Mouse (Mus musculus): Measurements from ENCODE around the gene Lrmda.
A peak's percentile ranks its signal among the peaks of the same experiment; 100 is the strongest.
"Not testable (repeated sequence)": the region's sequence is repeated elsewhere in the genome, so short reads cannot be mapped to it uniquely, and the experiment has no call there.

Lrmda gene

DNA sequence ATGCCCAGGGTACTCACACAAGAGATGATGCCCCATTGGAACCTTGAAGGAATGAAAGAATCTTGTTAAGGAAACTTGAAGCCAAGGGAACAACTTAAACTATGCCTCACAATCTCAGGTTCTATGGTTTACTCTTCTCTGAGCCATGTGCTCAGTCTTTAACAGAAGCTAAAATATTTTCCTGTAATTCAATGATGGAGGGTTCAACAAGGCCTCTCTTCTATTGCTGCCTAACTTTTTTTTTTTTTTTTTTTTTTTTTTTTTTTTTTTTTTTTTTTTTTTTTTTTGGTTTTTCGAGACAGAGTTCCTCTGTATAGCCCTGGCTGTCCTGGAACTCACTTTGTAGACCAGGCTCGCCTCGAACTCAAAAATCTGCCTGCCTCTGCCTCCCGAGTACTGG lies 782.2 kb downstream of the Lrmda start:
- DNase-seq (ENCODE audit: low spot score) = not testable (repeated sequence)

DNA sequence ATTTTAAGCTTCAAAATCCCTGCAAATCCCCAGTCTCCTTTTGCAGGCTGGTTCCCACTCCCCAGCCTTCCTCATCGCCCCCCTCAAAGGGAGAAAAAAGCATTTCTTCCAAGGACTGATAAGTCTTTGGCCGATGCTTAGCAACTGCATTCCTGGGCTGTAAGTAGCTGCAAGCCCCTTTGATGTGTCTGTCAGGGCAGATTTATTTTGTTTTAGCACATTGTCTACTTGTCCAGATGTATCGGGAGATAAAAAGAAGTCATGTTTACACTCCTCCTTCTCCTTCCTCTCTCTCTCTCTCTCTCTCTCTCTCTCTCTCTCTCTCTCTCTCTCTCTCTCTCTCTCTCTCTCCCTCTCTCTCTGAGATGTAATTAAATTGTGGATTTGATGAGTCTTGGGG lies 787.8 kb downstream of the Lrmda start:
- peak; percentile 83 for DNase-seq (ENCODE audit: low spot score)

DNA sequence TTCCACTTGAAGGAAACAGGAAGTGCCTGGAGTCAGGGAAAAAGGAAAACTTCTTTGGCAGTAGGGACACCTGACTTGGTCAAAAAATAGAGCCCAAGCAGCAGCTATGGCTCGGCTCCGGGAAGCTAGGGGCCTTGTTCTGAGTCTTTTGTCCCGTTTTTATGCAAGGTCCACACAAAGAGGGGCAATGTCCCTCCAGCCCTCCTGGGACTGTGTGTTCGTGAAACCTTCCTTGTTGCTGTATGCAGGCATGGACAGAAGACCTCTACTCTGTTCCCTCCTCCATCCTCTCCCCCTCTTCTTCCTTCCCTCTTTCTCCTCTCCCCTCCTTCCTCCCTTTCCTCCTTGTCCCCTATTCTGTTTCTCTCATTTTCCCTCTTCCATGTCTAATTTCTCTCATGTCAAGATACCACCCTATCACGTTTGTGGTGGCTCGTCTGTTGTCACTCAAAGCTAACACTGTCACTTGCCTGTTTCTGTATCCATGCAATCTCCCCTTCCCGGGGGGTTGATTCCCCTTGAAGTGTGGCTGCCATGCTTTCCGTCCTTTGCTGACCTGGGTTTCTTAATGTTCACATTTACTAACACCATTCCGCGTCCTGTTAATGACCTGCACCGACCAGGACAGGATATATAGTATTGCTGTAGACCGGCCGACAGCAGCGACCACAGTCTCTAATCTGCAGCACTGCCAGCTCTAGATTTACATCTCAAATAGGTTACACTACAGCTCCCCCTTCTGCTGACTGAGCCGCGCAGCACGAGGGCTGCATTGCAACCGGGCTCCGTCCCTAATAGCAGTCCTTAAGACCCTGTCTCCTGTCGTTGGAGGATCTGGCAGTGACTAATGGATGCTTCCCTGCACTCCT lies 788.4 kb downstream of the Lrmda start:
- peak; percentile 94 for DNase-seq (ENCODE audit: low spot score)

DNA sequence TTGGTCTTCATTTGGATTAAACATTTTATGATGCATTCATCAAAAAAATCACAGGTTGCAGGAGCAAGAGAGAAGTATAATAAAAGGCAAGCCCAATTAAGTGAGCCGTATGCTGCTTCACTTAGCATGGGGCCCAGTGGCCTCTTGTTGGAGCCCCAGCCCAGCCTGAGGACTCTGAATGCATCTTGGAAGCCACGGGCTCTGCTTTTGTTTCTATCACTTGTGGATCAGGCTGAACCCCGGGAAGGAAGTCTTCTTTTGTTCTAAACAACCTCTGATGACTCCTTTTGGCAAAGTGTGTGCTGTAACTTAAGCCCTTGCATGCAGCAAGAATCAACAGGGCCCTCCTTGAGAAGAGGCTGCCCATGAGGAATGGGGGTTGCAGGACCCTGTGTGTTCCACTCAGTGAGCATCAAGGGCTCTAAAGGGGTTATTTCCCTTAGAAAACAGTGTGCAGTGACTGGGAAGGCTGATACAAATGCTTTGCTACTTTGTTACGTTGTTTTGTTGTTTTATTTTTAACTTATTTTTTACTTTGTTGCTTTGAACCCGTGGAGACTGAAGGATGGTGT lies 789.2 kb downstream of the Lrmda start:
- no peak for DNase-seq (ENCODE audit: low spot score)

DNA sequence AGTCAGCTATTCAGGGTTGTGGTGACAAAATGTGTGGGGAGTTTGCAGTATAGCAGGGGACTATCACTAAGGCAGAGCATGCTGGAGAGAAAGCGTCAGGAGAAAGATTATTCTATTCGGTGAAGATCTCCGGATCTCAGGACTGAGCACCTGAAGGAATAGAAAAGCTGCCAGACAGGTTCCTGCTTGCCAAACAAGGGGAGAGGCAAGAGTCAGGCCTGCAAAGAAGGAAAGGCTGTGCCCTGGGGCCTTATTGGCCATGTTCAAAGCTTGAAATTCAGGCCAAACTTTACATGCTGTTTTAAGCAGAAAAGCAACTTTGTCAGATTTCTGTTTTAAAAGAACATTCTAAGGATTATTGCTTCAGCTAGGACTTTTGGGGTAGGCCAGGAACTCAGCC lies 789.7 kb downstream of the Lrmda start:
- DNase-seq (ENCODE audit: low spot score) = no peak

DNA sequence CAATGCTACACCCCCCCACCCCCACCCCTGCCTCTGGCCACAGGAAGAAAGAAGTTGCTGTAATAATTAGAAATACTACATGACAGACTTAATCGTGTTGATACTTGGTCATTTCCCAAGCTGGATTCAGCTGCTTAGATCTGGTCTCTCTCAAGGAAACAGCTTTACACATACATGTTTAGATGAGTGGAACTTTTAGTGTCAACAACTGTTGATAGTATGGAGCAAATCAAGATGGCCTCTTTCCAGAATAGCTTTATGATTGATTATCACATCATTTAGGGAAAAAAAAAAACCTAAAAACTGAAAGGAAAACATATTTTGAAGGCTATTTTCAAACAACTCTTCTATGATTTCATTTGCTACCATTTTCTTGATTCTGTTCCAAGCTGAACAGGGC lies 791.0 kb downstream of the Lrmda start:
- no peak for DNase-seq (ENCODE audit: low spot score)

DNA sequence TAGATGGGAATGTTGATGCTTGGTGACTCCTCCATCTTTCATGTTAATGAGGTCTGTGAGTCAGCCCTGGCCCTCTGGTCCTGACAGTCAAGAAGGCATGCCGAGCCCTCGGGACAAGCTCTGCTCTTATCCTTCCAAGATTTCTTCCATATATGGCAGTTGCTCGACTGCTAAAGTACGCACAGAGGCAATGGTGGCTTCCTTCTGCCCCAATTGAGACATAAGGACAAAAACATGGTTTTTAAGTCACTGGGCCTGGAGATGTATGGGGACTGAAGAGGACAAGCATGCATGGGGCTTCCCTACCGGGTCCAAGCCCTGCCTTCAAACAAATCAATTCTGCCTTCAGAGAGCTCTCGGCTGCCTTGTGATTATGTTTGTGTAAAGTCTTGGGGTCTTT lies 793.3 kb downstream of the Lrmda start:
- DNase-seq (ENCODE audit: low spot score) = peak; percentile 59

DNA sequence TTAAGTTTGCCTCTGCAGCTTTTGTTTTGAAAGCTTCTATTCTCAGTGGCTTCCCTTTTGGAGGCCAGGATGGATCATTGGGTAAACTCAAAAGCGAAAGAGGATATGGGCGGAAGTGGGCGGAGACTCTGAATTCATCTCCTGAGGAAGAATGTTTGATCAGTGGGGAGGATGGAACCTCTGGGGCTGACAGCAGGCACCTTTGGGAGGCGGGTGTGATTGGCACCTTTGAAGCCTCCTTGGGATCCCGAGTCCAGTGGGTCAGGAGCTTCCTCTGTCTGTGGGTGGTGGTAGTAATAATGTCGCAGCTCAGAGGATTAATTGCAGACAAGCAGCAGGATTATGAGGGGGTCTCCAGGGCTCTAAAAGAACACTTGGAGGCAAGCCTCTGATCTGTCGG lies 793.9 kb downstream of the Lrmda start:
- DNase-seq (ENCODE audit: low spot score) = peak; percentile 82

DNA sequence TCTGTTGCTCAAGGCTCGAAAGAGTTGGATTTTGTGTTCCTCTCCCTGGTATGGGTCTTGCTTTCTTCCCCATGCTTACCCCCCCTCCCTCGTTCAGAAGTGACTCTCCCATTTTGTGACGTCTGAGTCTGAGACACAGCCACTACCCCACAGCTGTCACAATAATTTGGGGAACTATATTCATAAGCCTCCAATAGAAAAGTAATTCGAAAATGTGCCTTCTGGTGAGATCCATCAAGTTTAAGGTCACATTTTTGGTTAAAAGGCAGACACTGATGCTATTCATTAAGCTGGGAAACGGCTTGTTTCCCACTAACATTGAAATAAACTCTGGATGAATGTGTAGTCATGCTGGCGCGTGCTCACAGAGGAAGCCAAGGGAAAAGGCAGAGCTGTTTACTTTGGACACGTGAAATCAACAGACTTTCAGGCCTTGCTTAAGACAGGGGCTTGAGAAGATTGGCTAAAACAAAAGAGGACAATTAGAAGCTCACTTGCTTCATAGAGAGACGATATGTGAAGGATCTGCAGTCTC lies 795.4 kb downstream of the Lrmda start:
- no peak for DNase-seq (ENCODE audit: low spot score)

DNA sequence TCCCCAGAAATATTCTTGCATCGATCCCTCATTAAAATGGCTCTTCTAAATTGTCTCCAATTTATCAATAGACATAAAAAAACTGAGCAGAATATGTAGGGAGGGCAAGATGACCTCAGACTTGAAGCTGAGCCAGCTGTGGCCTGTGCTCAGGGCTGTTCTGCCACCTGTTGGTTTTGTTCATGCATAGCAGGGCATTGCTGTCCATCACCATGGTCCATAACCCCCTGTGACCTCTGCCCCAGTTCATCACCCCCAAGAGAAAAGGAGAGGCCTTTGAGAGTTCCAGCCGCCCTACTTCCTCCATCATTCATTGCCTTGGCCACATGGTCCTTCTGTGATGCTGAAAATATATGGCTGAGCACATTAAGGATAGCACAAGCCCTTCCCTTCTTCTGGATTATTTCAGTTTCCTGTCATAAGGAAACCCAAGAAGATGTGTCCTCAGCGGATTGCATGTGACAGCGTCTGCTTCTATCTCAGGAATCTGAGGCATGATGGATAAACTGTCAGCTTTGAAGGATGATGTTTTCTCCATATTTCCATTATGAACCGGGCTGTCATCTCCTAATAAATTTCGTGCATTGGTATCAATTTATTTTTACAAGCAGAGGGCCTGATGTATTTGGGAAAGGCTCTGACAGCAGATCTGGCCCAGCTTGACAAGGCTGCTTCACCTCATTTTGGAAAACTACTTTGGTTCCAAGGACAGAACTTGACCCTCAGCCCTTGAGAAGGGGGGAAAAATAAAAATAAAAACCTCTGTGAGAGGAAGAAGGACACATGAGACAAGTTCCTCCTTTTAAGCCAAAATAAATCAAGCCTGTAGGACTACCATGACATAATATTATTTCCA lies 798.1 kb downstream of the Lrmda start:
- DNase-seq (ENCODE audit: low spot score) = peak; percentile 86

DNA sequence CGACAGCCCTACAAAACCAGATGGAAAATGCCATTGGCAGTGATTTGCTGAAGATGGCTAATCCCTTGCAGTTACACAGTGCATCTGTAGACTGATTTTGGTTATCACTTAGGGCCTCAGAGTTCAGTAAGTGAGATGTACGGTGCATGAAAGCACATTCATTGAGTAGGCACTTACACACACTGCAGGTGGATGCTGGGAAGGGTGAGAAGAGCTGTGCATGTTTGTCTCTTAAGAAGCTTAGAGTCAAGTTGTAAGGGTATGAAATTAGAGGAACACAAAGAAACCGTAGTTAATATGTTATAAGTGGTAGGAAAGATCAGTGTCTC lies 798.7 kb downstream of the Lrmda start:
- no peak for DNase-seq (ENCODE audit: low spot score)

DNA sequence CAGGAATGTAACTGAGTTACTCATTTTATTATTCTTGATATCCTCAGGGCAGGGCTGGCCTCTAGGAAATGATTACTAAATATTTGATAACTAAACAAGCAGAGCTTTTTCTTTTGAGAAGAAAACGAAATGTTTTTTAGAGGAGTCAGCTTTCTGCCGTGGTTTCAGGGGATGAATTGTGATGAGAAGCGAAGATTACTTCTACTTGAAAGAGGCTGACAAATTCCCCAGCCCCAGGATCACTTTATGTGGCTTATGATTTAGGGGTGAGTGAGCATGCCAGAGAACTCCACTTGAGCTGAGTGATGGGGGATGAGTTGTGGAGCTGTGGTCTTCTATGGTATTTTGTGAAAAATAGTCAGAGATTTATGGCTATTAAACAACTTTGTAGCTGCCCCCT lies 803.4 kb downstream of the Lrmda start:
- no peak for DNase-seq (ENCODE audit: low spot score)

DNA sequence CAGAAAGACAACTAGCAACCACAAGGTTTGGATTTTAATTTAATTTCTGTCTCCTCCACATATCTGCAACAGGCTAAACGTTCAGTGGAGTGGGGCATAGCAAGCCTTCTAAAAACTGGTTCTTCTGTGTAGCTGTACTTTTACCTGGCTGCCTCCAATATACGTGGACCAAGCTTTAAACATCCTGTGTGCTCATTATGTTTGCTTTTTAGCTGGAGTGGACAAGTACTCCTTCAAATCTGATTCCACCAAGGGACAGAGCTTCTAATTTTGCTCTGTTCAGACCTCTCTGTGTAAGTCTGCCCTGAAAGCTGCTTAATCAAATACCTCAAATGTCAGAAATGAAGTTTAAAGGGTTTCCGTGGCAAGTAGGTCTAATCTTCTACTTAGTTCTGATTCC lies 807.3 kb downstream of the Lrmda start:
- DNase-seq (ENCODE audit: low spot score) = no peak

DNA sequence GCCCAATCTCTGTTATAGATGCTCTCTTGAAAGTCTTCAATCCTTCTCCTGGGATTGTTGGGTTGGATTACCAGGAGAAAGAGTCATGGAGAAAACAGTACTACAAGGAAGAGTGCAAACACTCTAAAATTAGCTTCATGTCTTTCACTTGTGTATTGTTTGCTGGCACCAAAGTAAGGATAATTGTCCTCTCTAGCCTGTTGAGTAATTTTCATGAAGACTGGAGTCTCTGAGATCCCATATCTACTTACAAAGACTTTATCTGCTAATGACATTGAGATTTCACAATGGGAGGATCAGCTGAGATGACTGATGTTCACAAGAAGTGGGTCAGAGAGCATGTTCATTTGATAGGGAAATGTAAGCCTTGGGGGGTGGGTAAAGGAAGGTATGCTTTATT lies 817.5 kb downstream of the Lrmda start:
- no peak for DNase-seq (ENCODE audit: low spot score)

DNA sequence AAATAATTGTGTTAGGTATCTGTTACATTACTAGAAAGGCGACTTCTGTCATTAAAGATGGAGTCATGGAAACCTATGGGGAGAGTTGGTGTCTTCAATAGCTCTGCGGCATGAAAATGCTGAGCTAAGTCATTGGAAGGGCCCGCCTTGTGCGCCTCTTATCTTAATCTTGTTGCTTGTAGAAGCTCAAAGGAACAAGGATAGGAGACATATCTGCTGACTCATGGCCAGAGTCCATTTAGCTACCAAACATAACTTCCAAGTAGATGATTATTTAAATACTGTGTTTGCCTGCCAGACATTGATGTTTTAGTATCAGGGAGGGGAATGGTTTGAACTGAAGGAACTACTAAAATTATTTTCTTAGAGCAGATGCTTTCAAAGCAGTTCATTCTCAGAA lies 821.6 kb downstream of the Lrmda start:
- no peak for DNase-seq (ENCODE audit: low spot score)

DNA sequence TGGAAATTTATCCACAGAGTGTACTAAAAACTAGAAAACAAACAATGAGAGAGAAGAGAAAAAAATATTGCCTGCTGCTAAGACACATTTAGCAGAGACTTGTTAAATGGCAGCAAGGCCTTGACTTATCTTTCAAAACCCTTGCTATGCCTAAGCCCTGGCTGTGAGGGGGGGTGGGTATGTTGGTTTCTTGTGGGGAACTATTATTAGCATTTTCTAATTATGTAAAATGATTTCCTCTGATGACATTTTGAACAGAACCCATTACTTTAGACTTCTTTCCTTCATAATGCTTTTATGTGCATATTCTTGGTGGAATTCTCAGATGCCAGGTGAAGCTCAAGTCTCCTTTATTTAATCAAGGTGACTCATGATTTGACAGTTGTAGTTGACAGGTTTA lies 824.5 kb downstream of the Lrmda start:
- DNase-seq (ENCODE audit: low spot score) = no peak

DNA sequence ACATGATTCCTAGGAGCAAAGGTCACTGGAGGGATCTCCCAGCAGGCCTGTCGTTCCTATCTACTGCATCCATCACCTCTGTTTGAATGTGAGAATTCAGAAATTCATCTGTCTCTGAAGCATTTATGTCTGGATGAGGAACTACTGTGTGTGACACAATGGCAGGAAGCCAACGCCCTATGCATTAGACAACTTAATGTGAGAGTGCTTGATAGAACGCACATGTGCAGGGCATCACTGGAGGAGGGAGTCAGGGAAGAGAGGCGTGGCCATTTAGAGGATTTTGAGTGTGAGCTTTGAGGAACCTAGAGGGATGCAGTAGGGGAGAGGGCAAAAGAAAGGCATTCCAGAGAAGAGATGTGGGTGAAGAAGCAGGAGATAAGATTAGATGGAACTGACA lies 825.9 kb downstream of the Lrmda start:
- no peak for DNase-seq (ENCODE audit: low spot score)

DNA sequence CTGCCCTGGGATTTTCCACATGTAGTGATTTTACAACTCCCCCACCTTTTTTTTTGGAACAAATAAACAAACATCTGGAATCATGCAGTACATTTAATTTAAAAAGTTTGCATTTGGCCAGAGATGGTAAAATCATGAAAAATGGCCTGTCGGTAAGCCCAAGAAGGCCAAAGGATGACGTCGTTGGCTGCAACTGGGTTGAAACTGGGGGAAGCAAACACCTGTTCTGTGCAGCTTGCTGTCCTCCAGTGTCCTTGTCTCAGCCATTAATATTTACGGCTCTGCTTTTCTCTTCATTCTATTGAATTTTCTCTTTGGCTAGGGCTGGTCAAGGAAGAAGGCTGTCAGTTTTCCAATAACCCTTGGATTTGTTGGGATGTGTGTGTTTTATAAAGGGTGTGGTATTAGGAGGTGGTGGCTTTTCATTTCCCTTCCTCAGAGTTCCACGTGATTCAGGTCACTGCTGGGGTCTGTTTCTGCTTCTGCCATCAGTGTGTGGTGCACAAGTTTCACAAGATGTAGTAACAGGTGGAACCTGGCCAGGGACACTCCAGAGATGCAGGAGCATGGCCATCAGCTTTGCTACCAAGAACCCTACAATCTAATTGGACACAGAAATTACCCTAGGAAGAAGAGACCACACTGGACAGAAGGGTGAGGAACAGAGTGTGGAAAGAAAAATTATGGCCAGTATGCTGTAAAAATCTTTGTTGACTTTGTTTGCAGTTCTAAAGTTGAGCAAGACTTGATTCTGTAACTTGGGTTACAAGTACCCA lies 827.7 kb downstream of the Lrmda start:
- DNase-seq (ENCODE audit: low spot score) = no peak

DNA sequence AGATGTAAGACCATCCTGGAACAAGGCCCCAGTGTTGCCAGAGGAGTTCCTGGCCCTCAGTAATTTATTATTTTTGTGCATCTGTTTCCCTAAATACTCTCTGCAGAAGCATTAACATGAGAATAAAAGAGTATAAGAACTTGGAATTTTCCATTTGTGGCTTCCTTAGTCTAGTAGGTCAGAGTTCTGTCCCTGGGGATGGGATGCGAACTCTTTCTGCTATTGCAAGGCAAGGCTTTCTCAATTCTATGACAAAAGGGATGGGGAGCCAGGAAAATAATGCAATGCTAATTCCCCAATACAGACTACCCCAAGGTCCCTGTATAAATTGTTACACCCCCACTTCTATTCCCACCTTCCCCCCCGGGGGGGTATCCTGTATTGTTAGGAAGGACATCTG lies 829.6 kb downstream of the Lrmda start:
- DNase-seq (ENCODE audit: low spot score) = no peak

DNA sequence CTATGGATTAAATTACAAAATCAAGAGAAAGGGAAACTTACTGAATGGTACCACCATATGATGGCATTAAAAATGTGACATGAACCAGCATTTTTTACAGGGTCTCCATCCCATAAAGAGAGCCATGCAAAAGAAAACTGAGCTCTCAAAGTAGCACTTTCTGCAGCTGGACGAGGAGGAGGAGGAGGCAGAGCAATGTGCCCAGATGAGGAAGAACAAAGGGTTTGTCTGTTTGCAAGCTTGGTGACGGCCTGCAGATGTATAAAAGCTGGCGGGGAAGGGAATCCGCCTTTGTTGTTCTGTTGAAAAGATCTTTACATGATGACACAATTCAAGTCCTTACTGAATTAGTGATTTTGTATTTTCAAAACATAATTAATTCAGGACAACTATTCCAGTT lies 841.1 kb downstream of the Lrmda start:
- no peak for DNase-seq (ENCODE audit: low spot score)

DNA sequence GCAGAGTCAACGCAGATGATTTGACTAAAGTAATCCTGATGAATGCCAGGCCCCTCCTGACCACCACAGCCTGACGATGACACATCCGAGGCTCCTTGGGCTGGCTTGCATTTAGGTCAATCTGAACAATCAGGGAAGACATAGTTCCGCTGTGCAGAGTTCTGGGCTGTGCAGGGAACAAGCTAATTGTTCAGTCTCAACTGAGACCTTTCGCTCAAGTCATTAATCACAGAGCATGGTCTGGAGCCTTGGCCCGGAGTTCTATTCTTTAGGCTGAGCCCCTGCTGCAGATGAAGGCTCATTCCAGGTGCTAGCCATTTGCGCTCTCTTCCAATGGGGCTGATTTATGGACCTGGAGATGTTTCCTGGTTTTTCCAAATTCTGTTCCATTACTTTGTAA lies 844.6 kb downstream of the Lrmda start:
- peak; percentile 52 for DNase-seq (ENCODE audit: low spot score)

DNA sequence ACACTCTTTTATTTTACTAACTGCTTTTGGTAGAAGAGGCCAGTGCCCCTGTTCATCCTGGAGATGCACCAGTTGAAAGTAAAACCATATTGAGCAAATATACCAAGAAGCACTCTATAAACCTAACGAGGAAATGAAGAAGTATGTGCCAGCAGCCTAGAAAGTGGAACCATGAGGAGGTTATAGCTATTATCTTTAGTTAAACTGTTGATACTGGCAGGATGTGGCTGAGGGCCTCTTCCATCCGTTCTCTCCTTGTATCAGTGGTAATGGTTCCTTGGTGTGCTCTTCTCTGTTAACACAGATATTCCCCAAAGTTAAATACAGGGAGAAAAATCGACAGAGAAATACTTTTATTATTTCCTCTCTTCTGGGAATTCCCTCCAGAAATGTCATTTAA lies 855.1 kb downstream of the Lrmda start:
- no peak for DNase-seq (ENCODE audit: low spot score)
